Mouse (Mus musculus): ENCODE measurements around the gene Dmac2. TPM values are rescaled to one million over a fixed set of nuclear protein-coding genes. Genes with fewer than 3 reads are reported as not detected.

Gene Dmac2
- polyA plus RNA-seq, 1 experiment from 2014 or later = 23.3 TPM

GRCm38 (mm10) chr7:25584651-25585050 lies 34.6 kb upstream of the Dmac2 start:
- Histone ChIP-seq H3K36me3 (ENCODE audit: control insufficient read depth, insufficient read depth, low read length) (no peaks in the 10 kb centered on the region), H3K9ac (ENCODE audit: low read depth, low read length) (no peak overlapping the region), H3K4me2 (no peak overlapping the region), H3K4me3 (ENCODE audit: low read depth, low read length) (no peak overlapping the region), H3K27me3 (replicated peaks; ENCODE audit: control insufficient read depth, insufficient read depth, low read length) (no peaks in the 10 kb centered on the region), H3K4me1 (replicated peaks; ENCODE audit: control insufficient read depth, insufficient read depth, low read length) (no peaks in the 10 kb centered on the region), H3K9me3 (ENCODE audit: control insufficient read depth, low read length) (peaks cover 3% of the 10 kb centered on the region; the same call in 1 of the 2 replicates), H3K27ac (ENCODE audit: low read depth, low read length) (no peak overlapping the region)
- ATAC-seq (replicated peaks; ENCODE audit: low FRiP score) = no peak
- 78% methylated on average over 5 of the region's 5 CpGs for WGBS
- DNase-seq (ENCODE audit: low spot score) = no peak

GRCm38 (mm10) chr7:25585351-25586204 lies 33.6 kb upstream of the Dmac2 start:
- DNase-seq (ENCODE audit: low spot score) (no peak), ATAC-seq (replicated peaks; ENCODE audit: low FRiP score) (no peak)
- H3K9me3 ChIP-seq (ENCODE audit: control insufficient read depth, low read length) = peaks cover 3% of the 10 kb centered on the region; the same call in 1 of the 2 replicates
- WGBS = 71% methylated on average over 9 of the region's 9 CpGs
- no peaks in the 10 kb centered on the region for H3K36me3 ChIP-seq (ENCODE audit: control insufficient read depth, insufficient read depth, low read length)
- no peak overlapping the region for H3K4me2 ChIP-seq
- H3K9ac ChIP-seq (ENCODE audit: low read depth, low read length) = no peak overlapping the region
- H3K27ac ChIP-seq (ENCODE audit: low read depth, low read length) = no peak overlapping the region
- H3K27me3 ChIP-seq (replicated peaks; ENCODE audit: control insufficient read depth, insufficient read depth, low read length) = no peaks in the 10 kb centered on the region
- no peak overlapping the region for H3K4me3 ChIP-seq (ENCODE audit: low read depth, low read length)
- no peaks in the 10 kb centered on the region for H3K4me1 ChIP-seq (replicated peaks; ENCODE audit: control insufficient read depth, insufficient read depth, low read length)

GRCm38 (mm10) chr7:25591226-25591625 lies 28.0 kb upstream of the Dmac2 start:
- ATAC-seq (replicated peaks; ENCODE audit: low FRiP score) (no peak), DNase-seq (ENCODE audit: low spot score) (no peak)
- Histone ChIP-seq H3K9me3 (ENCODE audit: control insufficient read depth, low read length) (no peaks in the 10 kb centered on the region), H3K4me3 (ENCODE audit: low read depth, low read length) (no peak overlapping the region), H3K27me3 (replicated peaks; ENCODE audit: control insufficient read depth, insufficient read depth, low read length) (no peaks in the 10 kb centered on the region), H3K4me1 (replicated peaks; ENCODE audit: control insufficient read depth, insufficient read depth, low read length) (no peaks in the 10 kb centered on the region), H3K4me2 (no peak overlapping the region), H3K36me3 (ENCODE audit: control insufficient read depth, insufficient read depth, low read length) (no peaks in the 10 kb centered on the region), H3K27ac (ENCODE audit: low read depth, low read length) (no peak overlapping the region), H3K9ac (ENCODE audit: low read depth, low read length) (no peak overlapping the region)
- 86% methylated on average over 2 of the region's 2 CpGs for WGBS

- Histone ChIP-seq H3K27ac (ENCODE audit: low read depth, low read length) (no peak overlapping the region), H3K9me3 (ENCODE audit: control insufficient read depth, low read length) (no peaks in the 10 kb centered on the region), H3K36me3 (ENCODE audit: control insufficient read depth, insufficient read depth, low read length) (no peaks in the 10 kb centered on the region), H3K27me3 (replicated peaks; ENCODE audit: control insufficient read depth, insufficient read depth, low read length) (no peaks in the 10 kb centered on the region), H3K4me1 (replicated peaks; ENCODE audit: control insufficient read depth, insufficient read depth, low read length) (no peaks in the 10 kb centered on the region), H3K9ac (ENCODE audit: low read depth, low read length) (no peak overlapping the region), H3K4me2 (no peak overlapping the region), H3K4me3 (ENCODE audit: low read depth, low read length) (no peak overlapping the region)
- 70% methylated on average over 3 of the region's 3 CpGs for WGBS
- no peak for DNase-seq (ENCODE audit: low spot score)
- no peak for ATAC-seq (replicated peaks; ENCODE audit: low FRiP score)
Measured at GRCm38 (mm10) chr7:25593859-25594258, 25.4 kb upstream of the Dmac2 start.

GRCm38 (mm10) chr7:25599663-25600062 lies 19.6 kb upstream of the Dmac2 start:
- no peak overlapping the region for H3K4me3 ChIP-seq (ENCODE audit: low read depth, low read length)
- no peaks in the 10 kb centered on the region for H3K27me3 ChIP-seq (replicated peaks; ENCODE audit: control insufficient read depth, insufficient read depth, low read length)
- H3K27ac ChIP-seq (ENCODE audit: low read depth, low read length) = no peak overlapping the region
- no peak overlapping the region for H3K4me2 ChIP-seq
- DNase-seq (ENCODE audit: low spot score) (peak; percentile 59), ATAC-seq (replicated peaks; ENCODE audit: low FRiP score) (no peak)
- H3K9ac ChIP-seq (ENCODE audit: low read depth, low read length) = no peak overlapping the region
- 11% methylated on average over 10 of the region's 10 CpGs for WGBS
- no peaks in the 10 kb centered on the region for H3K36me3 ChIP-seq (ENCODE audit: control insufficient read depth, insufficient read depth, low read length)
- H3K4me1 ChIP-seq (replicated peaks; ENCODE audit: control insufficient read depth, insufficient read depth, low read length) = no peaks in the 10 kb centered on the region
- H3K9me3 ChIP-seq (ENCODE audit: control insufficient read depth, low read length) = no peaks in the 10 kb centered on the region

GRCm38 (mm10) chr7:25600666-25601065 lies 18.5 kb upstream of the Dmac2 start:
- no peaks in the 10 kb centered on the region for H3K4me1 ChIP-seq (replicated peaks; ENCODE audit: control insufficient read depth, insufficient read depth, low read length)
- H3K9me3 ChIP-seq (ENCODE audit: control insufficient read depth, low read length) = no peaks in the 10 kb centered on the region
- ATAC-seq (replicated peaks; ENCODE audit: low FRiP score) (no peak), DNase-seq (ENCODE audit: low spot score) (no peak)
- H3K4me3 ChIP-seq (ENCODE audit: low read depth, low read length) = no peak overlapping the region
- WGBS = 82% methylated on average over 11 of the region's 11 CpGs
- no peaks in the 10 kb centered on the region for H3K36me3 ChIP-seq (ENCODE audit: control insufficient read depth, insufficient read depth, low read length)
- H3K4me2 ChIP-seq = no peak overlapping the region
- H3K9ac ChIP-seq (ENCODE audit: low read depth, low read length) = no peak overlapping the region
- no peak overlapping the region for H3K27ac ChIP-seq (ENCODE audit: low read depth, low read length)
- no peaks in the 10 kb centered on the region for H3K27me3 ChIP-seq (replicated peaks; ENCODE audit: control insufficient read depth, insufficient read depth, low read length)

- no peak overlapping the region for H3K4me3 ChIP-seq (ENCODE audit: low read depth, low read length)
- H3K9ac ChIP-seq (ENCODE audit: low read depth, low read length) = no peak overlapping the region
- WGBS = 88% methylated on average over 16 of the region's 16 CpGs
- H3K4me2 ChIP-seq = no peak overlapping the region
- H3K4me1 ChIP-seq (replicated peaks; ENCODE audit: control insufficient read depth, insufficient read depth, low read length) = no peaks in the 10 kb centered on the region
- H3K27ac ChIP-seq (ENCODE audit: low read depth, low read length) = no peak overlapping the region
- H3K9me3 ChIP-seq (ENCODE audit: control insufficient read depth, low read length) = no peaks in the 10 kb centered on the region
- H3K36me3 ChIP-seq (ENCODE audit: control insufficient read depth, insufficient read depth, low read length) = no peaks in the 10 kb centered on the region
- ATAC-seq (replicated peaks; ENCODE audit: low FRiP score) (no peak), DNase-seq (ENCODE audit: low spot score) (no peak)
- no peaks in the 10 kb centered on the region for H3K27me3 ChIP-seq (replicated peaks; ENCODE audit: control insufficient read depth, insufficient read depth, low read length)
Measured at GRCm38 (mm10) chr7:25601346-25601745, 17.9 kb upstream of the Dmac2 start.

- no peak for ATAC-seq (replicated peaks; ENCODE audit: low FRiP score)
Measured at GRCm38 (mm10) chr7:25606625-25607063, 12.6 kb upstream of the Dmac2 start.

GRCm38 (mm10) chr7:25607196-25607595 lies 12.0 kb upstream of the Dmac2 start:
- ATAC-seq (replicated peaks; ENCODE audit: low FRiP score) (no peak), DNase-seq (ENCODE audit: low spot score) (no peak)
- no peak overlapping the region for H3K4me2 ChIP-seq
- WGBS = 82% methylated on average over 2 of the region's 2 CpGs
- no peak overlapping the region for H3K27ac ChIP-seq (ENCODE audit: low read depth, low read length)
- no peaks in the 10 kb centered on the region for H3K9me3 ChIP-seq (ENCODE audit: control insufficient read depth, low read length)
- no peaks in the 10 kb centered on the region for H3K27me3 ChIP-seq (replicated peaks; ENCODE audit: control insufficient read depth, insufficient read depth, low read length)
- no peak overlapping the region for H3K4me3 ChIP-seq (ENCODE audit: low read depth, low read length)
- H3K36me3 ChIP-seq (ENCODE audit: control insufficient read depth, insufficient read depth, low read length) = no peaks in the 10 kb centered on the region
- no peak overlapping the region for H3K9ac ChIP-seq (ENCODE audit: low read depth, low read length)
- H3K4me1 ChIP-seq (replicated peaks; ENCODE audit: control insufficient read depth, insufficient read depth, low read length) = 0 out of 2 replicates have a peak, but pooled peaks cover 2% of the 10 kb centered on the region

More at GRCm38 (mm10) chr7:25606625-25607063, 12.6 kb upstream of the Dmac2 start:
- Histone ChIP-seq H3K4me2 (no peak overlapping the region), H3K9me3 (ENCODE audit: control insufficient read depth, low read length) (no peaks in the 10 kb centered on the region), H3K36me3 (ENCODE audit: control insufficient read depth, insufficient read depth, low read length) (no peaks in the 10 kb centered on the region), H3K9ac (ENCODE audit: low read depth, low read length) (no peak overlapping the region), H3K4me1 (replicated peaks; ENCODE audit: control insufficient read depth, insufficient read depth, low read length) (0 out of 2 replicates have a peak, but pooled peaks cover 2% of the 10 kb centered on the region), H3K27me3 (replicated peaks; ENCODE audit: control insufficient read depth, insufficient read depth, low read length) (no peaks in the 10 kb centered on the region), H3K4me3 (ENCODE audit: low read depth, low read length) (no peak overlapping the region), H3K27ac (ENCODE audit: low read depth, low read length) (no peak overlapping the region)
- no peak for DNase-seq (ENCODE audit: low spot score)
- 53% methylated on average over 4 of the region's 4 CpGs for WGBS
